Mouse (Mus musculus) cerebellum, postnatal 14 days (tissue): ENCODE measurements at regions not wholly inside any gene's neighbourhood (a gene's known extent, or its start where the extent isn't known, plus 50 kb on each side); places are given as distances from the start of the nearest gene placed in this dataset.
"Not testable (repeated sequence)": the region's sequence is repeated elsewhere in the genome, so short reads cannot be mapped to it uniquely, and the experiment has no call there.

ENCODE experiments used
- DNase-seq, 2 experiments: peaks; one replicate each; pipeline ENCODE4 v3.0.0; 2021; ENCODE audit warnings: mixed read lengths in 2 of 2

DNA sequence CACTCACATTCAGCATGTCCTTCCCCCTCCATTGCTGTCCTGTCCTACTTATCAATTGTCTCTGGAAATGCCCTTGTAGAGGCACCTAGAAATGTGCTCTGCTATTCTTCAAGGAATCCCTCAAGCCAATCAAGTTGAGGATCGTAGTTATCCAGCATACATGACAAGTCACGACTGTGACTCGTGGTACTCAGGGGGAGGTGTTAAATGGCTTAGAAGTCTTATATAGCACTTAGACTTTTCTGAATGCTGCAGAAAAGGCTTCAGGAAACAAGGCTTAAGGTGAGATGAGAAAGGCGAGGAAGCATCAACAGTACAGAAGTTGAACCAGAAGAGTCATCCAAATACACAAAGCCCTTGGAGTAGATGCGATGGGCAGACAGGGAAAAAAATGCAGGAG is 467.5 kb upstream of the Smim15 start:
- no peak for DNase-seq

DNA sequence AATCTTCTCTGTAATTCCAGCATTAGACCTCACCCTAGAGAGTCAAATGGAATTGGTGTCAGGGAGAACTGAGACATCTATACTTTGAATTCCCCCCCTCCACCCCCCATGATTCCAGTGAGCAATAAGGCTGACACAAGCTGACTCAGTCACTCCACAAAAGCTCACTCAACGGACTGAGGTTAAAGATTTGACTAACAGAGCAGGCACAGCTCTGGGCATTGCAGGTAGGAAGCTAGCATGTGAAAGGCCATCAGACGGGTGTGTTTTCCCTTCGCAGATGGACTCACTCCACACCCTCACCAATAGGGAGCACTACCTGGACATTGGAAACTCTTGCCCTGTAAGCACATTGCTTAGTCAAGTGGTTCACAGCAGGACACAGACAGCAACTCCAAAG is 469.2 kb upstream of the Smim15 start:
- DNase-seq: no peak

DNA sequence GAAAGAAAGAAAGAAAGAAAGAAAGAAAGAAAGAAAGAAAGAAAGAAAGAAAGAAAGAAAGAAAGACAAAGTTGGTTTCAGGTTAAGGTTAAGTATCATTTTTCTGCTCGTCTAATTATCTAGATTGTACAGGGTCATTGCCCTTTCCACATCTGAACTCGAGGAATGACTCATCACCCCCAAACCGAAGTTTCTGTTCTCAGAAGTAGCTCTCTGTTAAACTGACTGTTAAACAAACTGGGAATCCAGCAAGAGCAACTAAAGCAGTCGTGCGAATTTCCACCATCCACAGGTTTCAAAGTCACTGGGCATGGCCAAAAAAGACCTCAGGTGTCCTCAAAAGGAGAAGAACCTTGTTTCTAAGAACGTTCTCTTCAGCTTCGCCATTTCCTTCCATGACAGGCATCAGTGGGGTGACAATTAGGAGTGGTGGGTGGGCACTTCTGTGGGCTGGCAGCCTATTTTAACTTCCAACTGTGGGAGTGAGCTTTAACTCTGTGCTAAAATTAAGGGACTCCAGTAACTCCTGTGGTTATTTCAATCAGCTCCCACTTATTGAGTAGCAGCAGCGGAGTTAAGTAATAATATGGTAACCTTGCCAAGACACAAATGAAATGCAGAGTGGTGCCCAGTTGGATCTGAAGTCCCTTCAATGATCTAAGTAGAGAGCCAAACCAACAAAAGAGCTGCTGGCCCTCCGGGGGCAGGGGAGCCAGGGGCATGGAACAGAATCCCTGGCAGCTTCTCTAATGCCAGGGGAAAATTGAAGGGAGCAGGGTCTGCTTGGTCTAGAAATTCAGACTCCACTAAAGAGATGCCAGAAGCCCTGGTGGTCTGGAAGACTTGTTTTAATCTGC is 470.5 kb upstream of the Smim15 start:
- peak; percentile 12 to 23 for DNase-seq

DNA sequence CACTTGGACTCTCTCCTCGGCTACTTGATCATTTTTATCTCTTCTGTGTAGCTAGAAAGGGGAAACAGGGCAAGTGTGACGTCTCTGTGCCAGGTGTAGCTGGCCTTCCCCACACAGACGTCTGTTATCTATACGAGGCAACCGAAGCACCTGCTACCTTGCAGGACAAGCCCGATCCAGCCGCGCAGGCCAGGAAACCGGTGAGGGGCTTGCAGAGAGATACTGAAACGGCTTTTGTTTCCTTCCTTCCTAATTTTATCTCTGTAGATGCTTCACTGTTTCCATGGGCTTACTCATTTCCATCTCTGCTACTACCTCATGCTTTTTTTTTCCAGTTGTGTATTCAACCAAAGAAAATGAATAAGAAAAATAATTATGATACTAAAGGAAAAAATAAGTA is 472.7 kb upstream of the Smim15 start:
- DNase-seq: no peak

DNA sequence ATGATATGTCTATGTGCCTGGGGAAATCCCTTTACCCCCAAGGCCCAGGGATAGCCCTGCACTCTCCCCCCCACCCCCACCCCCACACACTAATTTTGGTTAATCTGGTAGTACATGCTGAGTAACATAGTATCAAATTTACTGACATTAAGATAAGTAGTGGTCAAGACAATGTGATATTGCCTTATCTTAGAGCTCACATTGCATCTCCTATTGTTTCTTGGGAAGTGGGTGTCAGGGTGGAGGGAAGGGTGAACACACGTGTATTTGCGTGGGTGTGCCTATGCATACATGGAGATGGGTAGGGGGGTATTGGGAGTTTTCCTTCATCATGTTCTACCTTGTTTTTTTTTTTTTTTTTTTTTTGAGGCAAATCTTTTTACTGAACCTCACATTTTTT is 474.8 kb upstream of the Smim15 start:
- DNase-seq: no peak

DNA sequence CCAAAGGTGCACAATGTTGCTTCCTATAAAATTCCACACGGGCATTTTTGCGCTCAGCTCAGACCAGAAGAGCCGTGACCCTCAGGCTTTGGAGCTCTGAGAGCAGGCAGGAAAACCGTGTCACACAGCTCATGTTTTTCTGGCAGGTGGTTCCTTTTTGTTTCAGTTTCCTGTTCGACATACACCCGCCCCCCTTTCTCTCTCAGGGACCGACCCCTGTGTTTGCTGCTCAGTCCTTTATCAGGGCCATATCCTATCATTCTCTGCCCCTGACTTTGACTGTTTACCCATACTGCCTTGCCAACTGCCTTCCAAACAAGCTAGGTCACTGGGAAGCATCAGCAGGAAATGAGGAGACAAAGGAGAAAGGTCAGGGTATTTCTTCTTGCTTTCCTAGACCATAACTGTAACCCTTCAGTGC is 475.5 kb upstream of the Smim15 start:
- DNase-seq: no peak

DNA sequence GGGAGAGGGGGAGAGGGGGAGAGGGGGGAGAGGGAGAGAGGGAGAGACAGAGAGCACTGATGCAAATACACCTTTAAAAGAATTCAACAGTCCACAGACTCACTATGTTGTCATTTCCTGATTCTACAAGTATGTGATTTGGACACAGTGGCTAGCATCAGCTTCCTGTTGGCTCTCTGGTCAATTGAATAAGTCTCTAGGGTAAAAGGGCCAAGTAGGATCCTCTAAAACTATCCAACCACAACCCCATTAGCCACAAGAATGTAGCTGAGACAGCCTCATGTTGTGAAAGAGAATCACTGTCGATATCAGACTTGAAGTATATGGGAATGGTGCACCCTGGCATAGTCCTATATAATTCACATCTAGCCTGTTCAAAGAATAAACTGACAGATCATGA is 481.8 kb upstream of the Smim15 start:
- no peak for DNase-seq

DNA sequence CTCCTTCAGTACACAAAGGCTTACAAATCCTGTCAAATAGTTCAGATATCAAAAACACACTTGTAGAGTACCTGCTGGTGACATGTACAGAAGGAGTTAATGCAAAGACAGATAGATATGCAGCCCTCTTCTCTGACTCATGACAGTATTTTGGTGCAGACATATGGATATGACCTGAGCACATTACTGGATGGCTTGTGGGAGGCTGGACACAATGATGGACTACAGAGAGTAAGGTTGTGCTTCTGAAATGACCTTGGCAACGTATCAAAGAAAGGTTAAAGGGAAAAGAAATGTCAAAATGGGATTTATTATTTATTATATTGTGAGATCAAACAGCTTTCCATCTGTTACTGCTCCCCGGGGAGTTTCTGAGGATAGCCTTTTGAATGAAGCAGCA is 482.7 kb upstream of the Smim15 start:
- no peak for DNase-seq

DNA sequence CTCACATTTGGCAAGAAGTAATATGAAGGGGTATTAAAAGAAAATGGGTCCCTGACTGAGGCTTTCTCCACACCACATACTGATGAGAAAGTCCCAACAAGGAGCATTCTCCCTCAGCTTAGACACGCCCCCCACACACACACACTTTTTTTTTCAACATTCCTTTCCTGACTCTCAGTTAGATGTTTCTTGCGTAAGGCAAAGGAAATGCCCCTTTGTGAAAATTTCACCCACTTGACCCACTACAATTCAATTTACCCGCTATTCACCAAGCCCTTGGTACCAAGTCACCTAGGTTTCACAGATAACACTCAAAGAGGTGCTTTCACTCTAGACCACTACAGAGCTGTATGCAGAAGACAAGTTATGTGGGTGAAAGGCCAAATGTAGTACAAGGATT is 488.3 kb upstream of the Smim15 start:
- no peak for DNase-seq

DNA sequence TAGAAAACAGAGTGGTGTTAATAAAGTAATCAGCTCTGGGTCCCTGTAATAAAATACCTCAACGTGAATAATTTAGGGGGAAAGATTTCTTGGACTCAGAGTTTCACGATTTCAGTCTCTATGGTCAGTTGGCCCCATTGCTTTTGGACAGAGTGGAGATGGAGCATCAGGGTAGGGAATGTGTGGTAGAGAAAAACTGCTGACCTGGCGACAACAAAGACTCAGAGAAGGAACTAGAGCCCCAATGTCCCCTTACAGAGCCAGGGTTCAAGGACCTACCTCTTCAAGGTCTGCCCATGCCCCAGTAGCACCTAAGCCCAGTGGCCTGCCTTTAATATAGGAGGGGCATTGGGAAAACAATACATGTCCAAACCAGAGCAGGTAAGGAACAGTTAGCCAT is 490.2 kb upstream of the Smim15 start:
- DNase-seq: no peak

DNA sequence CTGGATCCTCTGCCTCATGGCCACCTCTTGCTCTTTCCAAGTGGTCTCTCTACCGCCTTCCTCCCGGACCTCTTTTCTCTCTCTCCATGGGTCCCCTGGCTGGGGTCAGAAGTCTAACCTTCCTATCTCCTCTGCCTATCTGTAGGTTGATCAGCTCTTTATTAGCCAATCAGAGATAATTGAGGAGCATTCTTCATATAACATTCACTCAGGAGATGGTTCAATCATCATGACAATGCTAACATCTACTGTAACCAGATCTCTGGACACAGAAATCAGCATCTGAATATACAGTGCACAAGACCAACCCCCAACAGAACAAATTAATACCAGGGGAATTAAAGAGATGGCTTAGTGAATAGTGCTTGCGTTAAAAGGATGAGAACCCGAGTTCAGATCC is 492.1 kb upstream of the Smim15 start:
- DNase-seq: no peak

DNA sequence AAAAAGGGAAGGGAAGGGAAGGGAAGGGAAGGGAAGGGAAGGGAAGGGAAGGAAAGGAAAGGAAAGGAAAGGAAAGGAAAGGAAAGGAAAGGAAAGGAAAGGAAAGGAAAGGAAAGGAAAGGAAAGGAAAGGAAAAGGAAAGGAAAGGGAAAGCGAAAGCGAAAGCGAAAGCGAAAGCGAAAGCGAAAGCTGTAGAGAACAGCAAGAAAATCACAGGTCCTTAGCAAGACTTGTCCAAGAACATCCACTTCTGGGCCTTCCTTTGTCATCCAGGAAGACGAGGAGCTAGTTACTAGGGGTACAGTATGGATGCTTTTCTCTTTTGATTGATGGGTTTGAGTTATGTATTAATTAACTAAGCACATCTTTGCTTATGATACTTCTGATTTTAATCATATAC is 494.3 kb upstream of the Smim15 start:
- not testable (repeated sequence) for DNase-seq

DNA sequence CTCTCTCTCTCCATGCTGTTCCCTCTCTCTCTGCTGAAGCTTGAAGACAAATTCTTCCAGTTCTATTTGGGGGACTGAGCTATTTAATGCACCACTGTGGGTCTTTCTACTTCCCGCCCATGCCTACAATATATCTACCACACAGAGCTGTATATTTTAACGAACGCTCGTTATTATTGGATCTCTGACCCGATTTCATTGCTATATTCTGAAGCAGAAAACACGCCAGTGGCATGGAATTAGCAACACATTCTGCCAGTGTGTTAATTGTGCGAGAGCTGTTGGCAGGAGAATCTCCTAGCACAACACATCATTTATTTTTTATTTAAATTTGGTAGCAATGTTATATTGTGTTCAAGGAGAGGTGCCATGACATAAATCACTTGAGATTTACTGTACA is 497.2 kb upstream of the Smim15 start:
- DNase-seq: no peak

DNA sequence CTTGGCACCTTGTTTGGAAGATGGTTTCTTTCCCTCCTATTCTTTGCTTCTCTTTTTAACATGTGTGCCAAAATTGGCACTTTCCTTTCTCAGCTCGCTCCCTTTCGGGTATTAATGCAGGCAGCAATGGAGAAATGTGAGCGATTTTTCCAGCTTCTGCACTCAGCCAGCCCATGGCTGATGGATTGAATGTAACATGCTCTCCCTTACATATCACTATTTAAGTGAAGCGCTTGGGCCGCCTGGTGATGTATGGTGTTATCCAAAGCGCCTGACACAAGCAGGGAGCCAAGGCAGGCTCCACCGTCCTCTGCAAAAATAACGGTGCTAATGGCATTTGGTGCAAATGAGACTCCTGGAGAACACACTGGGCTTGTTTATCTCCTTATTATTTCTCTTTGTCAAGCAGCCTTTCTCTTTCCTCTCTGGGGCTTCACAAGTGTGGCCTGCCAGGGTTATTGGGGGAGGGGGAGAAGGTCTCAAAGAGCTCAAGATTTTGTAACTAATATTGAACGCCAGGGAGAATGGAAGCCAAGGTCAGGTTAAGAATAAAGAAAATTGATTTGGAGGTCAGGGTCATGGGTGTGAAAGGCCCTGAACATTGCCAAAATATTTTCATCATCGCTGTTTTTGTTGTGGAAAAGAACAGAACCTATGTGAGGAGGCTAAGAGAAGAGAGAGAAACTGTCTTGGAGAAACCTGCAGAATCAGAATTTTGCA is 497.9 kb upstream of the Smim15 start:
- DNase-seq: no peak

DNA sequence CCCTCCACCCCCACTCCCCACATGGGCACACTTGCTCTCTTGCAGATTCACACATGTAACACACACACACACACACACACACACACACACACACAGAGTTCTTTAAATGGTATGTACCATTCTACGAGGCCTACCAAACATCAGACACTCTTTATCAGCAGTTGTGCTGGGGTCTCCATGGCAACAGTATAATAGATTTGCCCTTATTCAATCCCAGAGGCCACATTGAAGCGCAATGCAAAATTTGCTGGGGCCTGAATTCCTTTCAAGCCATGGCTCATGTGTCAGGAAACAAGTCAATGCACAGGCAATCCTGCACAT is 502.7 kb upstream of the Smim15 start:
- DNase-seq: peak in 1 of 2 experiments; percentile 12

DNA sequence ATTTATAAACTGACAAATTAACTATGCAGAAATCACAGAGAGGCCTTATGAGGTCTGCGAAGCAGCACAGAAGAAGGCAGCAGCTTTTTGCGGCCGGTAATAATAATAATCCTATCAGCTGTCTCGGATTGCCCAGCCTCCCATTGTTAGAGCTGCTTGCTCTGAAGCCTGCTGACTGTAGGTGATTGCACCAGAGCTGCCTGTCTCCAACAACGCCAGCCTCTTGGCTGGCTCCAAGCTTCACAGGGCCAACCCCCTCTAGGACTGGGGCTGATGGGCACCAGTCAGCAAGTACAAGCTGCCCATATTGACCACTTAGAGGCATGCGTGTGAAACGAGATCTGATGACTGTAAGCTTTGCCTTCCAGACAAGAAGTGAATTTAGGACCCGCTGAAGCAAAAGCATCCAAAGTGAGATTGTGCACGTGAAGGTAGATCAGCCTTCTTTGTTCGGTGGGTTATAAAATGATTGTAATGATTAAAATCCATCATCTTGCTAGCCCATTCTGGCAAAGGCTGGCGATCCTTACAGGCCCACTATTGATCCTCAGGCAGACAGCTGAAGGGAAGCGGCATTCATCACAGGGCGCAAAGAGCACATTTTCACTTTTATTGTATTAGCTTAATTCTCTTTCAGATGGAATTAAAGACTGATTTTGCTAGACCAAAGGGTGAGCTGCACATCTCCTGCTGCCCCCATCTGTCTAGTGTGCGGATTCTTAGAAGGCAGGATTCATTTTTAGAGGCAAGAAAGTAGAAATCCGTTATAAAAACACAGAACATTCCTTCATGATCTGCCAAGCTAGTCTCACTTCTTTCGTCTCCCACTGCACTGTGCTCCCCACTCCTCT is 503.2 kb upstream of the Smim15 start:
- DNase-seq: peak; percentile 73 to 76

DNA sequence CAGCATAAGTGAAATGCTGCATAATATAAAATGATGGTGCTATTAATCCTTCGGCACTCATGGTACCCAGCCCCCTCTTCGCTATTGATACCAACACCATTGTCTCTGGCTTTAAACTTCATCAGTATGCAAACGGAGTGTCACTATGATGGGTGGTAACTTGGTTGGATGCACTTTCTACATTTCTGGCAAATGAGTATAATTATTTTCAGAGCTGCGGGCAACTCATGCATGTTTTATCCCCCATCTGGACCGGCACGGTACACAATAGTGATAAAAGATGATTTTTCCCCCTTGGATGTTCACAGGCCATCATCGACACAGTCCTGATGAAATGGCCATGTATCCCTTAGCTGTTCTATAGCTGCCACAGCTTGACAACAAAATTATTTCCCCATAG is 503.9 kb upstream of the Smim15 start:
- DNase-seq: peak in 1 of 2 experiments; percentile 15

DNA sequence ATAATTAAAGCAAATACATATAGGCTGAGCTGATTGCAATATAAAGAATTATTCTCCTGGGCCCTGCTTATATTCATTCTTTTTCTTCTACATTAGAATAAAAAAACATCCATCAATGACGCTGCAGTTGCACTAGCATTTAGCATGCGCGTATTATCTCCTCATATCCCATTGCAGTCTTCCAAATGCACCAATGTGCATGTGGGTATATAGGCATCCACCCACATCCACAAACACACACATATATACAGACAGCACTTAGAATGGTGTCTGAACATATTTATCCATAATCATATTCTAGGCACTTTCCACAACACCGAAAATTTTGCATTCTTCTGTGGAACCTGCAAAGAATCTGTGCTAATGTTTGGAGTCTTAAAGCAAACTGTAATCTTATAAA is 504.4 kb upstream of the Smim15 start:
- no peak for DNase-seq

DNA sequence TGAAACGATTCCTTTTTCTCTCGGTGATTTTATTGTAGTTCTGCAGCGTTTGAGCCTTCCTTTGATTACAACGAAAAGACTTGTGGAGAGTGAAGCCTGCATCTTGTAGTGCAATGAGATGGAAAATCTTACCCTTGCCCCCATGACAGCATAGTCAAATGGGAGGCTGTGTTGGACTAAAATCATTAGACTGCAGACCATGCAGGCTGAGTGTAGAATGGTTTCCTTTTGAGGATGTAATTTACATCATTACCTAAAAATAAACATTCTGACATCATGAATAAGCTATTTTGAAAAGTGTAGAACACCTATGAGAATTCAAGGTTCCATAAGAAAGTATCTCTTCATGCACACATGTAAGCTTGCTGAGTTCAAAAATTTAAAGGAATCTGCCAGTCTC is 504.9 kb upstream of the Smim15 start:
- no peak for DNase-seq

DNA sequence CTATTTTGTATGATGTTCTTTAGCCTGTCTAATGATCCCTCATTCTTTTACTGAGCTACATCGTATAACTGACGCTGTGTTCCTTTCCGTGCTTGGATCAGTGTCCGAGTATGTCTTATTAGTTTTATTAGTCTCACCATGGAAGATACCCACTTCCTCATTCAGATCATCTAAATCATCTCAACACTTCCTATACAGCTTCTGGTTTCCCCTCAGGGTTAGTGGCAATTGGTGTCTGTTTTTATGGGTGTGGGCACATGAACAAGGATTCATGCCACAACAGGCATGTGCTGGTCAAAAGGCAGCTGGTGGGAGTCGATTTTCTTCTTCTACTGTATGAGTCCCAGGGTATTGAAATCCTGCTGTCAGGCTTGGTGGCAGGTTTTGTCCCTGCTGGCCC is 509.0 kb upstream of the Smim15 start:
- DNase-seq: no peak

DNA sequence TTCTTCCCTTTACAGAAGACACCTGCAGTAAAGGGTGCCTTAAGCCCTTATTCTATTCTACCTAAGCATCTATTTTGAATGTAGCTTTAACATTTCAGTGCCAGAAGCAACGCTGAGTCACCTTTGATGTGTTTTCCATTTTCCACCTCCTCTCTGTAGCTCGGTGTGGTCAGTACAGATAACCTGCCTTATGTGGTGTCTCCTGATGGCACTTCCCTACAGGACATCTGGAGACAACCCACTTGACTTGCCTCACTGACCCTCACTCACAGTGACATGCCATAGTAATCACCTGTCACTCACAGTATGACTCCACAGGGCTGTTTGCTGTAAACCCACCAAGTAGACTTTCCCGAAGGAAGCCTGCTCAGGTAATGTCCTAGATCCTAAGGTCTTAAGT is 510.9 kb upstream of the Smim15 start:
- no peak for DNase-seq

DNA sequence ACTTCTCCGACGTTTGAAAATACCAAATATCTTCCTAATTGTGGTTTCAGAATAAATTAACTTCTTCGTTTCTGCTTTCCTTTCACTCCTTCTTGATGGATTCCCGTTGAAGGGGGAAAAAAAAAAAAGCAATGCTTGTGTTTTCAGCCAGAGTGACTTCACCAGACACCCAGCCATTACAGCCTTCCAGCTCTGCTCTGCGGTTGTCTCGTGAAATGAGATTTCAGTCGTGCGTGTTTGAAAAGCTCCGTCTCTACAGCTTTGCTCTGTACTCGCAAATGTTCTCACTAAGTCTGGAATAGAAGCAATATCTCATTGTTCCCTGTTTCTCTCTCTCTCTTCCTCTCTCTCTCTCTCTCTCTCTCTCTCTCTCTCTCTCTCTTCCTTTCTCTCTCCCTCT is 509.6 kb upstream of the Kif2a start:
- no peak for DNase-seq

DNA sequence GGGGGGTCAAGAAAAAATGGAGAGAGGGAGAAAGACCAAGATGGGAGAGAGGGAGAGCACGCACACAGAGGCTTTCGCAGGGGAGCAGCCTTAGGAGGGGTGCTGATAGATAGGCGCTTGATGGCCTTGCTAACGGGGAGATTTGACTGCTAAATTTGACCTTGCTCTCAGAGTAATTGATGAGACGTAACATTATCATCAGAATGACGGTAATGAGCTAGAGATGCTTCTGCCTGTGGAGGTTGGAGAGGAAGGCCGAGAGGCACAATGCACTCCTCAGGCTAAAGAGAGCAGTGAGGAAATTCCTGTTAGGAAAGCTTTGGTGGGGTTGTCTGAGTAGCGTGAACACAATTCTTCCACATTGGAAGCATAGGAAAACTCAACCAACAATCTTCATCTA is 509.1 kb upstream of the Kif2a start:
- no peak for DNase-seq

DNA sequence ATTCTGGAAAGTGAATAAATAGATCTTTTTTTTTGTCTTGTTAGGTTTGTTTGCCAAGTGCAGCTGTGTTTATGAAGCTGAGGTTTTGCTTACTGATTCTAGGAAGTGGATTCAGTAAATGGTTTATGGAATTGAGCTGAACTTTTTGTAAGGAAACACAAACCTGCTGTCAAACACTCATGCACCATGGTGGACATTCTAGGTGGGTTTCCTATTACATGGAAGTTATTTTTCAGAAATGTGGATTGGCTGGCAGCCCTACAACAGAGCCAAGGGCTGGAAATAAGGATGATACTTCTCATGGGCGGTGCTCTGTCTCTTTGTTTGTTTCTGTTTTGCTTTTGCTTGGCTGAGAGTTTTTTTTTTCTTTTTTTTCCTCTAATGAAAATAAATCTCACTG is 508.5 kb upstream of the Kif2a start:
- DNase-seq: no peak
